Mouse (Mus musculus): Measurements from ENCODE around the gene Msrb1.
"Not testable (repeated sequence)": the region's sequence is repeated elsewhere in the genome, so short reads cannot be mapped to it uniquely, and the experiment has no call there.

The Msrb1 gene

GRCm38 (mm10) chr17:24736330-24737051, at the start of gene Msrb1:
Msrb1 (plus strand) TSS chr17:24736642.
- DNase-seq (ENCODE audit: low spot score in 2 of 2), result peak; percentile 60 to 79

GRCm38 (mm10) chr17:24687146-24687595, 49.3 kb upstream of the Msrb1 start:
- no peak for DNase-seq (ENCODE audit: low spot score in 2 of 2)

GRCm38 (mm10) chr17:24687599-24687998, 48.8 kb upstream of the Msrb1 start:
- no peak for DNase-seq (ENCODE audit: low spot score in 2 of 2)

- DNase-seq (ENCODE audit: low spot score in 2 of 2), result peak in 1 of 2 experiments; percentile 47
These were observed 47.0 kb upstream of the Msrb1 start, which contains the start of gene Syngr3 for GRCm38 (mm10) chr17:24689251-24690081. Syngr3 (minus strand) TSS chr17:24689955.

DNA sequence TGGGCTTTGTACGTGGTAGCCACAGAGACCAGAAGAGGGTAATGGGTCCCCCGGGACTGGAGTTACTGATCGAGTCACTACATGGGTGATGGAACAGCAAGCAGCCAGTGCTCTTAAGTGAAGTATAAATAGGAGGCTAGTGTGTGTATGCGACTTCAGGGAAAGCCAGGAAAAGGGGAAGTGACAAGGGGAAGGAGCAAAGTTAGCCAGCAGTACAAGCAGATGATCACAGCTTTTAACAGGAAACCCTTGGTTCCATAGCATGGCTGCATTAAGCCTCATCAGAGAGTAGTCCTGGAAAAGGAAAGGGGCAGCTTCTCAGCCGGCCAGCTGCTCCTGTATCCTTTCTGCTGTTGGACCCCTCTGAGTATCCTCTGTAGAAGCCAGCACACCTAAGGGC, 44.1 kb upstream of the Msrb1 start:
- no peak for DNase-seq (ENCODE audit: low spot score in 2 of 2)

GRCm38 (mm10) chr17:24695326-24696010, 41.0 kb upstream of the Msrb1 start:
- no peak for DNase-seq (ENCODE audit: low spot score in 2 of 2)

- DNase-seq (ENCODE audit: low spot score in 2 of 2), result peak; percentile 75 to 91
These were observed 40.3 kb upstream of the Msrb1 start, which contains the start of the genes Gfer and Noxo1 for GRCm38 (mm10) chr17:24696011-24696697. Gfer (minus strand) TSS chr17:24696156. Noxo1 (plus strand) TSS chr17:24696234.

DNA sequence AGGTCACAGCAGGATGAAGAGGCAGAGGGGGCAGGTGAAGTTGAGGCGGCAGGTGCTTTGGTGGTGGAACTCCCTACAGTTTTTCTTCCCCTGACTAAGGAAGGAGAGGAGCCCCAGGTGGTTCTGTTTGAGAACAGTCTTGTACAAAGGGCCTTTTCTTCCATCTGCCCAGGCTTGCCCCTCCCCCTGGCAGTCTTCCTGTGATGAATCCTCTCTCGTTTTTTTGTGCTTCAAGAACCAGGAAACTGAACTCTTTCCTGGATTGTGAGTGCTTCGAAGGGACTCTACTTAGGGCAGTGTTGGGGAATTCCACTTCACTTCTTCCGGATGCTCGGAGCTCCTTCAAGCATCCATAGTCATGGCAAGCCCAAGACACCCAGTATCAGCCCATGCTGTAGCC, 38.5 kb upstream of the Msrb1 start:
- no peak for DNase-seq (ENCODE audit: low spot score in 2 of 2)

DNA sequence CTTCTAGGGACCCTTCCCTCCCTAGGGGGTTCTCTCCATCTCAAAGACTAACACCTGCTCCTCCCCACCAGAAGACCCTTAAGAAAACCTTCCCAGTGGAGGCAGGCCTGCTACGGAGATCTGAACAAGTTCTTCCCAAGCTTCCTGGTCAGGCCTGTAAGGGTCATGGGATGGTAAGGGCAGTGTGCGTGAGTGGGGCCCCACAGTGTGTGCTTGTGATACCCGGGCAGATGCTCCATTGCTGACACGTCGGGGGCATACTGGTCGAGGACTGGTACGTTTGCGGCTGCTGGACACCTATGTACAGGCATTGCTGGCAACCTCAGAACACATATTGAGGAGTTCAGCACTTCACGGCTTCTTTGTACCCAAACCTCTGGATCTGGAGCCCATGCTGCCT, 37.7 kb upstream of the Msrb1 start:
- DNase-seq (ENCODE audit: low spot score in 2 of 2), result no peak

GRCm38 (mm10) chr17:24699473-24699872, 37.0 kb upstream of the Msrb1 start:
- no peak for DNase-seq (ENCODE audit: low spot score in 2 of 2)

DNA sequence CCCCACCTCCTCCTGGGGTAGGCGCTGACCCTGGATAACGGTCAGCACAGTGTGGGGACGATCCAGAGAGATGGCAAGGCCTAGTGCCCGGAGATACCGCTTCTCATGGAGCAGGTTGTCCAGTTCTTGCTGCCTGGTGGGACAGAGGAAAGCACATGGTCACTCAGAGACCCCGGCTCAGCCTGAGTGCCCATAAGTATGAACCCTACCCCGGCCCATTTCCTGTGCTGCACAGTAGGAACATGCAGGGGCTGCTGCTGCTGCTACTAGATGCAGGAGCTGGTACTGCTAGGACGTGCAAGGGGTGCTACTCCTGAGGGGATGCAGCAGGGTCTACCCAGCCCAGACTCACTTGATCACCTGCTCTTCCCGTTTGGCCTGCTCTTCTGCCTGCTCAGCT, 35.2 kb upstream of the Msrb1 start:
- DNase-seq (ENCODE audit: low spot score in 2 of 2), result no peak

DNA sequence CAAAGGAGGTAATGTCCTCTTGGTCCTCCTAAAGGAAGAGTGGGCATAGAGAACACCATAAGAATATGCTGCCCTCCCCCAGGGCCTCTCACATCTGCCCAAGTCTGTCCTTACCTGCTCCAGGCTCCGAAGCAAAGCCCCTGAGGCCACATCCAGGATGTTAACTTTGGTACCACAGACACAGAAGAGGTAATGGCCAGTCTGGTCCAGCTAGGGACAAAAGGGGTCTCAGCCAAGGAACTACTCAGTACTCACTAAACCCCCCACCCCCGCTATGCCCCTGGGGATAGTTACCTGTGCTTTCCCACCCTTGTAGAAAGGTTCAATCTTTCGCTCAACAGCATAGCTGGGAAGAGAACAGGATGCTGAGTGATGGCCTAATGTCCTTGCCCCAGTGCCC, 30.6 kb upstream of the Msrb1 start:
- DNase-seq (ENCODE audit: low spot score in 2 of 2), result no peak

- peak; percentile 95 to 96 for DNase-seq (ENCODE audit: low spot score in 2 of 2)
These were observed 29.3 kb upstream of the Msrb1 start, which contains the start of gene Tbl3 for GRCm38 (mm10) chr17:24706982-24707800. Tbl3 (minus strand) TSS chr17:24707660.

- DNase-seq (ENCODE audit: low spot score in 2 of 2), result no peak
These were observed 28.5 kb upstream of the Msrb1 start for GRCm38 (mm10) chr17:24707801-24708425.

GRCm38 (mm10) chr17:24708646-24709045, 27.8 kb upstream of the Msrb1 start:
- no peak for DNase-seq (ENCODE audit: low spot score in 2 of 2)

- no peak for DNase-seq (ENCODE audit: low spot score in 2 of 2)
These were observed 20.9 kb upstream of the Msrb1 start for GRCm38 (mm10) chr17:24715556-24715955.

- DNase-seq (ENCODE audit: low spot score in 2 of 2), result no peak
These were observed 20.2 kb upstream of the Msrb1 start for GRCm38 (mm10) chr17:24716166-24716682.

GRCm38 (mm10) chr17:24717943-24718342, 18.5 kb upstream of the Msrb1 start, which contains the start of the genes Rnf151 and Rps2:
Rnf151 (minus strand) TSS chr17:24718063.
Rps2 (plus strand) TSS chr17:24718116.
- DNase-seq (ENCODE audit: low spot score in 2 of 2), result no peak

DNA sequence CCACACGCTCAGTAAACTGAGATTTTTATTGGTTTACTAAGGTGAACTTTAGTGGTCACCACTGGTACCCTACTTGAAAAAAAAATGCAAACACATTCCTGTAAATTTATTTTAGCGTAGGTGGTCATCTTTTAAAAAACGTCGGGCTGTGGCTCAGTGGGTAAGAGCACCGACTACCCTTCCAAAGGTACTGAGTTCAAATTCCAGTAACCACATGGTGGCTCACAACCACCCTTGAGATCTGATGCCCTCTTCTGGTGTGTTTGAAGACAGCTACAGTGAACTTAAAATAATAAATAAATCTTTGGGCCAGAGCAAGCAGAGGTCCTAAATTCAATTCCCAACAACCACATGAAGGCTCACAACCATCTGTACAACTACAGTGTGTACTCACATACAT, 17.5 kb upstream of the Msrb1 start:
- DNase-seq (ENCODE audit: low spot score in 2 of 2), result not testable (repeated sequence)

Measured in cerebellum, postnatal 4 days (tissue).